Comparison of ENCODE assay signal across 9 mouse cellular contexts in genomic region chr19:30247359-30247758, GRCm38 (mm10). TPM values are rescaled to one million over a fixed set of nuclear protein-coding genes. Genes with fewer than 3 reads are reported as not detected.
DNase-seq lines count a peak whose midpoint lies in the region; ATAC-seq and TF ChIP-seq lines count a peak whose summit lies in the region.
"Had no signal": no experiment of that assay in that cellular context is flagged by ENCODE, and none has a peak within 500 bp of the region (broad histone marks: within the 10 kb centered on the region; RNA-seq: fewer than 3 reads in every experiment).

No protein-coding gene starts in this region.

- peak; percentile 12 for TF ChIP-seq CTCF in C2C12 (IDR thresholded peaks at IDR 0.05; ENCODE audit: control insufficient read depth, insufficient read depth, insufficient read length)
- TF ChIP-seq CTCF in Patski (IDR thresholded peaks at IDR 0.05), result peak; percentile 82
- TF ChIP-seq CTCF in kidney, postnatal 0 days (IDR thresholded peaks at IDR 0.05; ENCODE audit: low read depth), result peak; percentile 78

- no peak overlapping the region for H3K4me2 ChIP-seq in hindbrain, embryonic 14.5 days (replicated peaks)
- no peak overlapping the region for H3K4me2 ChIP-seq in hindbrain, embryonic 12.5 days (replicated peaks)
- no peak overlapping the region for H3K4me2 ChIP-seq in kidney, postnatal 0 days (ENCODE audit: low read length)
- H3K4me2 ChIP-seq in neural tube, embryonic 11.5 days (ENCODE audit: low read depth), result no peak overlapping the region

- no peaks in the 10 kb centered on the region for H3K27me3 ChIP-seq in hindbrain, embryonic 14.5 days (ENCODE audit: control insufficient read depth, insufficient read depth, low read length)
- H3K27me3 ChIP-seq in hindbrain, embryonic 12.5 days, result no peaks in the 10 kb centered on the region
- H3K27me3 ChIP-seq in C2C12 (ENCODE audit: control insufficient read depth, insufficient read depth, insufficient read length) (peaks cover 5% of the 10 kb centered on the region), Patski (peaks cover 9% of the 10 kb centered on the region)
- no peaks in the 10 kb centered on the region for H3K27me3 ChIP-seq in kidney, postnatal 0 days (ENCODE audit: insufficient read depth, low read length)
- H3K27me3 ChIP-seq in neural tube, embryonic 11.5 days (ENCODE audit: control insufficient read depth, insufficient read depth, low read length), result 0 out of 2 replicates have a peak, but pooled peaks cover 2% of the 10 kb centered on the region

- no peaks in the 10 kb centered on the region for H3K36me3 ChIP-seq in hindbrain, embryonic 14.5 days (replicated peaks; ENCODE audit: control insufficient read depth, insufficient read depth)
- H3K36me3 ChIP-seq in hindbrain, embryonic 12.5 days, result no peaks in the 10 kb centered on the region
- H3K36me3 ChIP-seq in C2C12 (ENCODE audit: control insufficient read depth, insufficient read depth), result no peaks in the 10 kb centered on the region
- H3K36me3 ChIP-seq in kidney, postnatal 0 days (ENCODE audit: insufficient read depth, low read length), result no peaks in the 10 kb centered on the region
- H3K36me3 ChIP-seq in neural tube, embryonic 11.5 days (ENCODE audit: control insufficient read depth, insufficient read depth, low read length), result no peaks in the 10 kb centered on the region

- peak; percentile 34 for DNase-seq in hindbrain, embryonic 14.5 days (ENCODE audit: low spot score)
- no peak for DNase-seq in Patski (ENCODE audit: low read depth, low spot score)
- DNase-seq in kidney, postnatal 0 days (ENCODE audit: low spot score), result peak; percentile 67
- DNase-seq in neural tube, embryonic 11.5 days (ENCODE audit: low spot score), result peak; percentile 30
- DNase-seq in right cerebral cortex, postnatal 25 days, result no peak
- no peak for DNase-seq in left cerebral cortex, postnatal 36 days (ENCODE audit: low spot score in 2 of 2)

- ATAC-seq in hindbrain, embryonic 14.5 days (ENCODE audit: low FRiP score), result no peak
- ATAC-seq in hindbrain, embryonic 12.5 days (ENCODE audit: low FRiP score), result no peak
- peak; percentile 62 for ATAC-seq in Patski
- 0 out of 2 replicates have a peak, but pooled peaks have one; percentile 29 for ATAC-seq in kidney, postnatal 0 days (replicated peaks; ENCODE audit: low FRiP score, low read depth)
- ATAC-seq in neural tube, embryonic 11.5 days (ENCODE audit: insufficient read depth, low FRiP score, low TSS enrichment), result no peak

- H3K9me3 ChIP-seq in hindbrain, embryonic 14.5 days (ENCODE audit: control insufficient read depth, low read length), result no peaks in the 10 kb centered on the region
- no peaks in the 10 kb centered on the region for H3K9me3 ChIP-seq in hindbrain, embryonic 12.5 days (replicated peaks)
- no peaks in the 10 kb centered on the region for H3K9me3 ChIP-seq in kidney, postnatal 0 days (replicated peaks; ENCODE audit: low read length)
- no peaks in the 10 kb centered on the region for H3K9me3 ChIP-seq in neural tube, embryonic 11.5 days (ENCODE audit: control insufficient read depth, low read length)

- WGBS in hindbrain, embryonic 14.5 days, result 20% methylated on average over 11 of the region's 11 CpGs
- 20% methylated on average over 11 of the region's 11 CpGs for WGBS in hindbrain, embryonic 12.5 days
- WGBS in kidney, postnatal 0 days, result 28% methylated on average over 11 of the region's 11 CpGs
- WGBS in neural tube, embryonic 11.5 days, result 22% methylated on average over 11 of the region's 11 CpGs

- H3K27ac ChIP-seq in hindbrain, embryonic 14.5 days, result no peak overlapping the region
- no peak overlapping the region for H3K27ac ChIP-seq in hindbrain, embryonic 12.5 days
- no peak overlapping the region for H3K27ac ChIP-seq in kidney, postnatal 0 days
- no peak overlapping the region for H3K27ac ChIP-seq in neural tube, embryonic 11.5 days (ENCODE audit: low read depth, low read length)

- H3K4me1 ChIP-seq in hindbrain, embryonic 14.5 days (replicated peaks; ENCODE audit: control insufficient read depth, insufficient read depth, low read length), result no peaks in the 10 kb centered on the region
- H3K4me1 ChIP-seq in hindbrain, embryonic 12.5 days, result no peaks in the 10 kb centered on the region
- no peaks in the 10 kb centered on the region for H3K4me1 ChIP-seq in kidney, postnatal 0 days (replicated peaks; ENCODE audit: insufficient read depth, low read length)
- H3K4me1 ChIP-seq in neural tube, embryonic 11.5 days (ENCODE audit: control insufficient read depth, insufficient read depth, low read length), result no peaks in the 10 kb centered on the region

- POLR2A ChIA-PET in Patski (lab: Charles Lee), result interaction anchor here (1.3 kb wide), 1 partner anchor 9 kb away, joined by 3 read pairs; no protein-coding TSS in a partner anchor

- CTCF ChIA-PET in Patski (lab: Charles Lee), result interaction anchor here (0.7 to 5.1 kb wide), 14 partner anchors 9 to 420 kb away, joined by 3 to 48 read pairs (median 3); no protein-coding TSS in a partner anchor

- intact Hi-C loops in left cerebral cortex, postnatal 36 days (cut with DNase I), result loop anchor here (10.0 kb wide), 2 partner anchors 177 to 1507 kb away; no protein-coding TSS in a partner anchor

- H3ac ChIP-seq in C2C12 (ENCODE audit: control insufficient read depth, insufficient read length, low read depth), result no peak overlapping the region

- H3K9ac ChIP-seq in hindbrain, embryonic 14.5 days, result no peak overlapping the region
- no peak overlapping the region for H3K9ac ChIP-seq in hindbrain, embryonic 12.5 days
- no peak overlapping the region for H3K9ac ChIP-seq in kidney, postnatal 0 days (ENCODE audit: low read depth, low read length)
- no peak overlapping the region for H3K9ac ChIP-seq in neural tube, embryonic 11.5 days (ENCODE audit: low read length)

- in situ Hi-C loops in Patski (cut with MboI; ENCODE audit: low pct_unique_long_range_greater_than_20kb), result loop anchor here (5.0 kb wide), 1 partner anchor 305 kb away; no protein-coding TSS in a partner anchor

- no peaks in the 10 kb centered on the region for H3K79me3 ChIP-seq in C2C12 (ENCODE audit: low read depth)

- no peak overlapping the region for H3K4me3 ChIP-seq in hindbrain, embryonic 14.5 days (replicated peaks; ENCODE audit: low read length)
- no peak overlapping the region for H3K4me3 ChIP-seq in hindbrain, embryonic 12.5 days
- H3K4me3 ChIP-seq in C2C12 (ENCODE audit: insufficient read depth, poor library complexity, severe bottlenecking), result no peak overlapping the region
- H3K4me3 ChIP-seq in kidney, postnatal 0 days (replicated peaks; ENCODE audit: low read depth, low read length), result no peak overlapping the region
- H3K4me3 ChIP-seq in neural tube, embryonic 11.5 days (ENCODE audit: low read depth, low read length), result no peak overlapping the region

- no peaks in the 10 kb centered on the region for H3K79me2 ChIP-seq in C2C12 (ENCODE audit: control insufficient read depth, insufficient read depth)

TF ChIP-seq in C2C12, 6 proteins besides CTCF, POLR2A, EP300 and RAD21:
- TF ChIP-seq FOSL1 (IDR thresholded peaks at IDR 0.05; ENCODE audit: insufficient read depth, low read length, poor library complexity, severe bottlenecking) (no peak), MYOG (IDR thresholded peaks at IDR 0.05; ENCODE audit: control insufficient read depth, extremely low read depth, insufficient read length) (no peak), MYOD1 (IDR thresholded peaks at IDR 0.05; ENCODE audit: control insufficient read depth, insufficient read length, low read depth) (no peak), USF1 (IDR thresholded peaks at IDR 0.05; ENCODE audit: low read depth) (no peak), CEBPB (IDR thresholded peaks at IDR 0.05; ENCODE audit: low read depth) (no peak), MAX (IDR thresholded peaks at IDR 0.05) (no peak)

RNA-seq across cellular contexts. Expression of gene Mbl2, which starts 14.6 kb away (rescaled TPM):
- polyA plus RNA-seq in hindbrain, embryonic 14.5 days (2014; fragmentation: Nextera tagmentation; extraction: Ambion mirVana), result not detected in 2 replicates
- polyA plus RNA-seq in hindbrain, embryonic 12.5 days (2016; fragmentation: Nextera tagmentation; extraction: Ambion mirVana), result not detected in 2 replicates
- polyA plus RNA-seq in C2C12 (2012; fragmentation: generic; extraction: Trizol) (not detected), Patski (2021) (not detected)
- not detected in 2 replicates for polyA plus RNA-seq in kidney, postnatal 0 days (2015; fragmentation: Nextera tagmentation; extraction: Ambion mirVana)
- not detected in 2 replicates for polyA plus RNA-seq in neural tube, embryonic 11.5 days (2014; fragmentation: Nextera tagmentation; extraction: Ambion mirVana)
- total RNA-seq in left cerebral cortex, postnatal 36 days (2021), result not detected
- polyA plus RNA-seq: frontal cortex, adult 2 months had no signal

Comparison
In these comparisons a context has a peak if more than half of its experiments do, and no peak if none do; other contexts are left out.
1. ATAC-seq: peak in Patski (single experiment) and kidney, postnatal 0 days (single experiment); none in hindbrain, embryonic 14.5 days (single experiment), hindbrain, embryonic 12.5 days (single experiment) and neural tube, embryonic 11.5 days (single experiment).
2. DNase-seq: peak in hindbrain, embryonic 14.5 days (single experiment), kidney, postnatal 0 days (single experiment) and neural tube, embryonic 11.5 days (single experiment); none in Patski (single experiment), right cerebral cortex, postnatal 25 days (single experiment) and left cerebral cortex, postnatal 36 days (0 of 2).
3. CTCF ChIP-seq: peak in every context shown above with its lines; median percentile 82 in Patski; 78 in kidney, postnatal 0 days; 12 in C2C12.